Mouse (Mus musculus) mouse trophoblast stem cell (cell line): ENCODE data around the gene Snrnp35.

Experiments
- in situ Hi-C, 2 experiments: fragments of 300-500 bp; cut with MseI, MboI; formaldehyde crosslinking; loops; 2 replicates in 1 of 2; 3 replicates in 1 of 2; pipeline ENCODE4 v1.15.1; 2025

The Snrnp35 gene

GRCm38 (mm10) chr5:124462297-124463025 is 20.5 kb upstream of the Snrnp35 start:
- in situ Hi-C loops: no loop called here

GRCm38 (mm10) chr5:124463462-124463861 is 19.5 kb upstream of the Snrnp35 start:
- in situ Hi-C loops: no loop called here

- in situ Hi-C loops: no loop called here
Observed at GRCm38 (mm10) chr5:124464905-124465304, 18.0 kb upstream of the Snrnp35 start.

- in situ Hi-C loops: no loop called here
Observed at GRCm38 (mm10) chr5:124467766-124468165, 15.2 kb upstream of the Snrnp35 start.

GRCm38 (mm10) chr5:124468365-124468764 is 14.6 kb upstream of the Snrnp35 start:
- in situ Hi-C loops: no loop called here

- in situ Hi-C loops: no loop called here
Observed at GRCm38 (mm10) chr5:124469486-124469885, 13.4 kb upstream of the Snrnp35 start.

GRCm38 (mm10) chr5:124470591-124471171 is 12.3 kb upstream of the Snrnp35 start:
- in situ Hi-C loops: no loop called here

- in situ Hi-C loops: loop anchor here in 1 of 2 experiments (5.0 kb wide), 1 partner anchor 37 kb away; no protein-coding TSS in a partner anchor
Observed at GRCm38 (mm10) chr5:124478873-124479204, 4.1 kb upstream of the Snrnp35 start.

GRCm38 (mm10) chr5:124480119-124480518 is 2.8 kb upstream of the Snrnp35 start:
- in situ Hi-C loops: loop anchor here in 1 of 2 experiments (10.0 kb wide), 1 partner anchor 45 kb away; the partner anchor contains the start of gene Kmt5a

GRCm38 (mm10) chr5:124481714-124482113 is 1.2 kb upstream of the Snrnp35 start:
- in situ Hi-C loops: loop anchor here in 1 of 2 experiments (10.0 kb wide), 1 partner anchor 47 kb away; the partner anchor contains the start of gene Kmt5a

GRCm38 (mm10) chr5:124482436-124482965 is 433 bp upstream of the Snrnp35 start:
- in situ Hi-C loops: loop anchor here in 1 of 2 experiments (10.0 kb wide), 1 partner anchor 48 kb away; the partner anchor contains the start of gene Kmt5a

GRCm38 (mm10) chr5:124483655-124484396 is 892 bp downstream of the Snrnp35 start:
- in situ Hi-C loops: loop anchor here in 1 of 2 experiments (10.0 kb wide), 1 partner anchor 49 kb away; the partner anchor contains the start of gene Kmt5a

- in situ Hi-C loops: loop anchor here in 1 of 2 experiments (10.0 kb wide), 1 partner anchor 51 kb away; the partner anchor contains the start of gene Kmt5a
Observed at GRCm38 (mm10) chr5:124485654-124486053, 2.7 kb downstream of the Snrnp35 start.

- in situ Hi-C loops: loop anchor here in 1 of 2 experiments (10.0 kb wide), 1 partner anchor 54 kb away; the partner anchor contains the start of gene Kmt5a
Observed at GRCm38 (mm10) chr5:124488885-124489284, 6.0 kb downstream of the Snrnp35 start.

- in situ Hi-C loops: no loop called here
Observed at GRCm38 (mm10) chr5:124491732-124492131, 8.8 kb downstream of the Snrnp35 start.

GRCm38 (mm10) chr5:124492618-124493017 is 9.7 kb downstream of the Snrnp35 start:
- in situ Hi-C loops: no loop called here

- in situ Hi-C loops: no loop called here
Observed at GRCm38 (mm10) chr5:124493455-124493854, 10.5 kb downstream of the Snrnp35 start.

GRCm38 (mm10) chr5:124495547-124495946 is 12.6 kb downstream of the Snrnp35 start:
- in situ Hi-C loops: no loop called here

GRCm38 (mm10) chr5:124496614-124497514 is 13.9 kb downstream of the Snrnp35 start:
- in situ Hi-C loops: no loop called here

GRCm38 (mm10) chr5:124498221-124498876 is 15.4 kb downstream of the Snrnp35 start:
- in situ Hi-C loops: no loop called here
